Mouse (Mus musculus) kidney, postnatal 0 days (tissue): Measurements from ENCODE around the gene Slc8a1. TPM values are rescaled to one million over a fixed set of nuclear protein-coding genes. Genes with fewer than 3 reads are reported as not detected.
A peak's percentile ranks its signal among the peaks of the same experiment; 100 is the strongest.

Source experiments
- ATAC-seq: fragments of 200-750 bp; cut with Nextera tagmentation; replicated peaks from 2 replicates; pipeline ENCODE4 v1.8.0; 2017; ENCODE audit warnings: low read depth, moderate number of reproducible peaks, moderate TSS enrichment, moderate library complexity; ENCODE audit not compliant: low FRiP score
- DNase-seq: peaks from one replicate; pipeline ENCODE4 v3.0.0-alpha.2; 2016; ENCODE audit warnings: low spot score
- H3K27ac ChIP-seq: fragments of 300-500 bp; sonication (generic); 2 replicates; pipeline ENCODE4 v1.5.1; 2014; ENCODE audit warnings: mild to moderate bottlenecking
- H3K27me3 ChIP-seq: fragments of 300-500 bp; sonication (generic); 2 replicates; pipeline ENCODE4 v1.6.1; 2014; ENCODE audit warnings: low read length, mixed read lengths; ENCODE audit not compliant: insufficient read depth
- H3K36me3 ChIP-seq: fragments of 300-500 bp; sonication (generic); 2 replicates; pipeline ENCODE4 v1.6.1; 2014; ENCODE audit warnings: low read length, mixed read lengths; ENCODE audit not compliant: insufficient read depth
- H3K4me1 ChIP-seq: fragments of 300-500 bp; sonication (generic); replicated peaks from 2 replicates; pipeline ENCODE4 v1.6.1; 2014; ENCODE audit warnings: antibody characterized with exemption, low read length, mixed read lengths; ENCODE audit not compliant: insufficient read depth
- H3K4me2 ChIP-seq: fragments of 300-500 bp; sonication (generic); 2 replicates; pipeline ENCODE4 v1.6.1; 2014; ENCODE audit warnings: mild to moderate bottlenecking, low read length, moderate library complexity, mixed read lengths
- H3K4me3 ChIP-seq: fragments of 300-500 bp; sonication (generic); replicated peaks from 2 replicates; pipeline ENCODE4 v1.5.1; 2014; ENCODE audit warnings: low read depth, low read length
- H3K9ac ChIP-seq: fragments of 300-500 bp; sonication (generic); 2 replicates; pipeline ENCODE4 v1.6.1; 2014; ENCODE audit warnings: low read depth, low read length
- H3K9me3 ChIP-seq: fragments of 300-500 bp; sonication (generic); replicated peaks from 2 replicates; pipeline ENCODE4 v1.6.1; 2016; ENCODE audit warnings: low read length, inconsistent platforms, mixed read lengths
- CTCF ChIP-seq: IDR thresholded peaks from 2 replicates; pipeline ENCODE4 v1.5.1; 2016; ENCODE audit warnings: antibody characterized with exemption, low read depth, mild to moderate bottlenecking, moderate library complexity
- WGBS: fragments of 180-500 bp; shearing (Covaris S2); extraction: QIAGEN DNeasy Blood & Tissue Kit; methylation state at CpG from one replicate; pipeline ENCODE4 v1.1.7; 2014; 5-methylcytosine and 5-hydroxymethylcytosine counted together
- polyA plus RNA-seq: library from polyadenylated mRNA; unstranded; fragments of >200 nt; fragmentation: Nextera tagmentation; extraction: Ambion mirVana; gene quantifications from 2 replicates; pipeline ENCODE4 v1.2.1, GENCODE M21; 2015

Gene Slc8a1
- polyA plus RNA-seq, 1 experiment from 2014 or later = 12.9 TPM

DNA sequence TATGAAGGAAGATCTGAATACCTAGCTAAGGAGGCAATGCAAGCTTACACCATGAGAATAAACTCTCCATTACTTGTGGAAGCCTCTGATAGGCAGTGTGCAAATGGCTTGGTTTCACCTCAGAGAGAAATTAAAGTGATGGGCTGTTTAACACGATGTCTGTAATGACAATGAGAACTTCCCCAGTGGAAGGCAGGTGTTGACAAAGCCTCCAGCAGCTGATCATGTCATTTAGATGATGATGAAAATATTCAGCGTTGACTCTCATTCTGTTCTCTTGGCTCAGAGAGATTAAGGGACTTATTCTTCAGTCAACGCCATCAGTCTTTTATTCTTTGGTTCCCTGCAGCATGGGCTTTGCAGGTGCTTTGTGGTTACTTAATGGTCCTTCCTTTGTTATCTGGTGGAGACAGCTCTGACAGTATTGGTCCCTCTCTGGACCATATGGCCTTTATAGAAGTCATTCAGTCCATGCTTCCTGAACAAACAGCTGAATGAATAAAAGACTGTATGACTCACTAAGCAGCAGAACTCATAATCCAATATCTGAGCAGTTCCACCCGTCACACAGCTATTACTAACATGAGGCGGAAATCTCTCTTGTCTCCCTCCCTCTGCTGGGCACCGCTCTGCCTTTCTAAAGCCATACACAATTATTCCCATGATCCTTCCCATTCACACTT is 184.0 kb downstream of the Slc8a1 start:
- DNase-seq (no peak), ATAC-seq (no peak)
- no peak overlapping the region for H3K4me3 ChIP-seq
- H3K4me2 ChIP-seq = no peak overlapping the region
- H3K27ac ChIP-seq = no peak overlapping the region
- TF ChIP-seq CTCF = no peak
- H3K27me3 ChIP-seq = no peaks in the 10 kb centered on the region
- H3K4me1 ChIP-seq = 0 out of 2 replicates have a peak, but pooled peaks cover 3% of the 10 kb centered on the region
- 67% methylated on average over 6 of the region's 6 CpGs for WGBS
- H3K36me3 ChIP-seq = no peaks in the 10 kb centered on the region
- H3K9ac ChIP-seq = no peak overlapping the region
- H3K9me3 ChIP-seq = no peaks in the 10 kb centered on the region

DNA sequence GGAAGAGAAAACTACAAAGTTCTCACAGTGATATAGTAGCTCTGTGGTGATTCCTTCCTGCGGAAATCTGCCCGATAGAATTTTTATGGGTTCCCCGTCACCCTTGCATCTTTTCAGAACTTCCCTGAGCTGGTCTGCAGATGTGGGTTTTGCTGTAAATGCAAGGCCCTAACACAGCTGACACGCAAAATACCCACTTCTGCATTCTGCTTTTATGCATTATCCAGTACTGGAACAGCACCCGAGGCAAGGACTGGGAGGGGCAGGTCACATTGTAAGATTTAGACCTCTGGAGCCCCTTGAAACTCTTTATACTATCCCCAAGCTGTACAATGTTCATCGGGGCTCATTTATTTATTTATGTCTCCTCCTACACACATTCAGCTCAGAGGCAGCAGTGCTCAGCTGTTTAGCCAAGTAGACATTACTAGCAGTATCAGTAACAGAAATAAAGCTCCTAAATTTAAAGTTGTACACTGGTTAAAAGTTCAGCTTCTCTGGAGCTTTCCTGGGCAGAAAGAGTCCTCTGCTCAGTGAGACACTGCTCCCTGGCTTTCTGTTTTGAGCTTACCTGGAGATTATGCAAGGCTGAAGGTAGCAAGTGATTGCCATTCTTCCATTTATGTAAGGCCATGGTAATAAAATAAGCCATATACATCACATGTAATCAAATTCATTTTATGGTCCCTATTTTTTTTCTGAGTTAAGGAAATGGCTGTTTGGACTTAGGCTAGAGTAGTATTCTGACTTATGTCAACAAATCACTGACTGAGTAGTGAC is 186.1 kb downstream of the Slc8a1 start:
- Histone ChIP-seq H3K4me3 (no peak overlapping the region), H3K4me1 (0 out of 2 replicates have a peak, but pooled peaks cover 3% of the 10 kb centered on the region), H3K9ac (no peak overlapping the region), H3K27me3 (no peaks in the 10 kb centered on the region), H3K9me3 (no peaks in the 10 kb centered on the region), H3K36me3 (no peaks in the 10 kb centered on the region), H3K4me2 (no peak overlapping the region), H3K27ac (no peak overlapping the region)
- ATAC-seq = no peak
- no peak for TF ChIP-seq CTCF
- DNase-seq = peak; percentile 67
- WGBS = 36% methylated on average over 6 of the region's 6 CpGs

GRCm38 (mm10) chr17:81550864-81551263 is 187.3 kb downstream of the Slc8a1 start:
- Histone ChIP-seq H3K4me2 (no peak overlapping the region), H3K36me3 (no peaks in the 10 kb centered on the region), H3K27ac (no peak overlapping the region), H3K9me3 (no peaks in the 10 kb centered on the region), H3K9ac (no peak overlapping the region), H3K4me1 (0 out of 2 replicates have a peak, but pooled peaks cover 6% of the 10 kb centered on the region), H3K4me3 (no peak overlapping the region), H3K27me3 (no peaks in the 10 kb centered on the region)
- ATAC-seq (no peak), DNase-seq (no peak)
- no peak for TF ChIP-seq CTCF
- whole genome bisulfite sequencing = 87% methylated on average over 3 of the region's 3 CpGs

DNA sequence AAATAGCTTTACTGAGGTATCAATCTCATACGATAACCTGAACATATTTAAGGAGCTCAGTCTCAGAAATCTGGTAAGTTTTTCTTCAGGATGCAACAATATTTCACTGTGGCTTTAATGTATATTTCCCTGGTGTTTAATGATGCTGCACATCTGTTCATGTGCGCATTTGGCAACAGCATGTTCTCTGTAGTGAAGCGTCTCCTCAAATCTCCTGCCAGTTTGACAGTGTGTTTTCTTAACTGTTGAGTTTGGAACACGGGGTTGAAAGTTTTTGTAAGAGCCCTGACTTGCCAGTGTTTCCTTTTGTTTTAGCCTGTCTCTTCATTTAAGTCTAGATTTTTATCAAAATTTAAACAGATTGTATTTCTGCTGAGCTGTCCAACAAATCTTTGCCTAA is 190.2 kb downstream of the Slc8a1 start:
- WGBS = 38% methylated on average over 4 of the region's 4 CpGs

GRCm38 (mm10) chr17:81546525-81546924 is 191.7 kb downstream of the Slc8a1 start:
- no peak overlapping the region for H3K9ac ChIP-seq
- ATAC-seq = peak; percentile 49; the same call in 1 of the 2 replicates

More for the DNA sequence above, 190.2 kb downstream of the Slc8a1 start:
- no peak overlapping the region for H3K27ac ChIP-seq
- H3K36me3 ChIP-seq = no peaks in the 10 kb centered on the region
- H3K4me1 ChIP-seq = 0 out of 2 replicates have a peak, but pooled peaks cover 3% of the 10 kb centered on the region
- no peak for DNase-seq
- H3K9ac ChIP-seq = no peak overlapping the region
- ATAC-seq = no peak
- no peak overlapping the region for H3K4me2 ChIP-seq
- no peaks in the 10 kb centered on the region for H3K27me3 ChIP-seq
- no peak for TF ChIP-seq CTCF
- H3K9me3 ChIP-seq = no peaks in the 10 kb centered on the region
- no peak overlapping the region for H3K4me3 ChIP-seq

DNA sequence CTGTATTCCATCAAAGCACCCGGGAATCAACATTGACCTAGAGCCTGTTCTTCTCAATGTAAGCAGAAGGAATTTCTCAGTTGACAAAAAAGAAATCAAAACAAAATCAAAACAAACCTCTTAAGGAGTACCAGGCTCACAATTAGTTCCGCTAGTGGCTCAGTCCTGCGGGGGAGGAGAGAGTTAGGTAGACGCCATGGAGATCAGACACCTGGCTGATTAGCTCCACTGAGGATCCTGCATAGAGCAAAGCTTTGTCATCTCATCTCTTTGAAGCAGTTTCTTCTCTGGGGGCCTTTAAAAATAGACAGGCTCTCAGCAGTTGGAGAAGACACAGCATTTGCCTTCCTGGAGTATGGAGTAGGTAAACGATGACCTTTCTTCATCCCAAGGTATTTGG is 192.2 kb downstream of the Slc8a1 start:
- Histone ChIP-seq H3K9ac (no peak overlapping the region), H3K27ac (no peak overlapping the region), H3K36me3 (no peaks in the 10 kb centered on the region), H3K4me3 (no peak overlapping the region), H3K9me3 (no peaks in the 10 kb centered on the region), H3K4me2 (no peak overlapping the region), H3K4me1 (0 out of 2 replicates have a peak, but pooled peaks cover 3% of the 10 kb centered on the region), H3K27me3 (no peaks in the 10 kb centered on the region)
- WGBS = 48% methylated on average over 5 of the region's 5 CpGs
- ATAC-seq = no peak; the same call in 1 of the 2 replicates
- TF ChIP-seq CTCF = no peak
- no peak for DNase-seq

More at GRCm38 (mm10) chr17:81546525-81546924, 191.7 kb downstream of the Slc8a1 start:
- Histone ChIP-seq H3K9me3 (no peaks in the 10 kb centered on the region), H3K27ac (no peak overlapping the region; the same call in 1 of the 2 replicates), H3K27me3 (no peaks in the 10 kb centered on the region), H3K4me1 (0 out of 2 replicates have a peak, but pooled peaks cover 3% of the 10 kb centered on the region), H3K36me3 (no peaks in the 10 kb centered on the region), H3K4me3 (no peak overlapping the region), H3K4me2 (no peak overlapping the region)
- WGBS = 47% methylated on average over 6 of the region's 6 CpGs
- TF ChIP-seq CTCF = no peak
- DNase-seq = peak; percentile 51
